Mouse (Mus musculus): Measurements from ENCODE around the gene Anxa4.

The Anxa4 gene

GRCm38 (mm10) chr6:86793021-86793815 is at the start of gene Anxa4:
Anxa4 (minus strand) TSS chr6:86793584.
- no peak for DNase-seq (ENCODE audit: low spot score)

DNA sequence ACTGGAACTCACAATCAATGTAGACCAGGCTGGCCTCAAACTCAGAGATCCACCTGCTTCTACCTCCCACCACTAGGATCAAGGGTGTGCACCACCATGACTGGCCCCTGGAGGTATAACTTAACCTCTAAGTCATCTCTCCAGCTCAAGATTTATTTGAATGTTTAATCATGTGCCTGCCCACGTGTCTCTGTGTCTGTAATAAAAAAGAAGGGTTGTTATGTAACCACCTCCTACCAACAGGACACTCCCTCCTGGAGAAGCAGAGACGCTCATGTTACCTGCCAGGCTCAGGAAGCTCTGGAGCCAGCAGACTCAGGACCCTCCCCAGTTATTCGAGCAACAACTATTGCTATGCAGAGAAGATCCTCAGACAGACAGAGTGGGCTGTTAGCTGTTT is 48.6 kb upstream of the Anxa4 start:
- no peak for DNase-seq (ENCODE audit: low spot score)

DNA sequence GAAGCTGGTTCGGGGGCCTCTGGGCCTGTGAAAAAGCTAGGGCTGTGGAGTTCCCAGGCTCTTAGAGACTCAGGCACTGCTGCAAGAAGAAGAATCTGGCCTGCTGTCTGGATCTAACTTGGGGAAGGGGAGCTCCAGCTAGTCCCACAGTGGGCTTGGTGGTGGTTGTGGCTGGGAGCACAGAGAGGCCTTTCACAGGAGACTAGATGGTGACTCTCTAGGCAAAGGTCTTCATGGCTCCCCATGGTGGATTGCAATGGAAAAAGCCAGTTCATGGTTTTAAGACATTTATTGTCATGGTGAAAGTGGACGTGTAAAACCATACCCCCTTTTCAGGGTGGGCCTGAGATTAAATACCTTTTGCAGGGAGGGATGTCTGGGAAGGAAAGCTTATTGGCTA is 45.7 kb upstream of the Anxa4 start:
- no peak for DNase-seq (ENCODE audit: low spot score)

- no peak for DNase-seq (ENCODE audit: low spot score)
Observed at GRCm38 (mm10) chr6:86832802-86833502, 39.6 kb upstream of the Anxa4 start.

- no peak for DNase-seq (ENCODE audit: low spot score)
Observed at GRCm38 (mm10) chr6:86830738-86831500, 37.5 kb upstream of the Anxa4 start.

GRCm38 (mm10) chr6:86829768-86830167 is 36.4 kb upstream of the Anxa4 start:
- DNase-seq (ENCODE audit: low spot score), result no peak

DNA sequence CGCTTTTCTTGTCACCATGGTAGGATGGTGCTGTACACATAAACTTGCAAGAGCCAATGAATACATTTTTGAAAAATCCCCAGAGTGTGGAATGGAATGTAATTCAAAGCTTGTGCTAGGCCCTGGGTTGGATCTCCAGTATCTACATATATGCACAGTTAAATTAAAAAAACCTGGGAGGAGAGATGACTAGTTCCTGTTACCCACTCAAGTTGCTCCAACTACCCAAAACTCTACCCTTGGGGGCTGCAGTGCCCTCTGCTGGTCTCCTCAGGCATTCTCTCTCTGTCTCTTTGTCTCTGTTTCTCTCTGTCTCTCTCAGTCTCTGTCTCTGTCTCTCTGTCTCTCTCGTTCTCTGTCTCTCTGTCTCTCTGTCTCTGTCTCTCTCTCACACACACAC is 34.0 kb upstream of the Anxa4 start:
- no peak for DNase-seq (ENCODE audit: low spot score)

DNA sequence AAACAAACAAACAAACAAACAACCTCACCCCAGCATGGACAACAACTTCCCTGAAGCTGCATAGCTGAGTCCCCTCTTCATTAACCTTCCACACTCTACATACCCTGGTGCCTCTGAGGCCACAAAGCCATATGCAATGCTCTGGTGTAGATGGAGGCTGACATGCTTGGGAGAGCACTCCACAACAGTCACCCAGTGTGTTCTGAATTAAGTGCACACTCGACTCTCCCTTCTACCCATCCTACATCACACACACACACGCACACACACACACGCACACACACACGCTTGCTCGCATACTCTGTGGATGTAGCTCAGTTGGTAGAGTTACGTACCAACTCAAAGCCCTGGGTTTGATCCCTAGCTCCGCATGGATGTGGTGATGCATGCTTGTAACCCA is 31.0 kb upstream of the Anxa4 start:
- DNase-seq (ENCODE audit: low spot score), result no peak

GRCm38 (mm10) chr6:86823824-86824223 is 30.4 kb upstream of the Anxa4 start:
- no peak for DNase-seq (ENCODE audit: low spot score)

GRCm38 (mm10) chr6:86823051-86823431 is 29.7 kb upstream of the Anxa4 start:
- DNase-seq (ENCODE audit: low spot score), result no peak

- peak; percentile 59 for DNase-seq (ENCODE audit: low spot score)
Observed at GRCm38 (mm10) chr6:86822285-86823050, 29.1 kb upstream of the Anxa4 start.

DNA sequence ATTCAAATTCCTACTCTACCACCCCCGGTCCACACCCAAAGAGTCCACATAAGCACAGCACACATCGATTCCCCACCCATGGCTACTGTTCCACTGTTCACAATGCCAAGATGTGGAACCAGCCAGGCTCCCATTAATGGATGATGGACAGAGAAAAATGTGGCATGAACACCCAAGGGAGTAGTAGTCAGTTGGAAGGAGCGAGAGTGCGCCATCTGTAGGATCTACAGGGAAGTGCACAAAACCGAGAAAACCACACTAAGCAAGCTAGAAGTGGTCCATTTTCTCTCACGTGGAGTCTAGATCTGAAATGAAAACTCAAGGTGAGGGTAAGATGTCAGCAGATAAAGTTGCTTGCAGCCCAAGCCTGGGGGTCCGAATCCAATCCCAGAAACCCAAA is 27.3 kb upstream of the Anxa4 start:
- no peak for DNase-seq (ENCODE audit: low spot score)

DNA sequence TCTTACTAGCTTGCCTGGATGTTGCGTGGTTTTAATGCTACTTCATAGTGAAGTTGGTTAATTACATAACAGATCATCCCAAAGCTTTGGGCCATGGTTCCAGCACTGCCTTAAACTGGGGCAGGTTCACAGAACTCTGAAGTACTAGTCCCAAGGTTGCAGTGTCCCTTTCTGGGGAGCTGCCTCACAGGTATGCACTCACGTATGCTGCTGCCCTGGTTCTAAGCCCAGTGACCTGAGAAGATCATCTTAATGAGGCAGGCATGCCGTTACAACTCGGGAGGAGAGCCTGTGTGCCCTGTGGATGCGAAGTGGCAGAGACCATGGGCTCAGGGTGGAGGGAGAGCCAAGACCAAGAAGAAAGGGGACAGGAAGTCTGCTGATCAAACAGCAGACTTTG is 26.5 kb upstream of the Anxa4 start:
- no peak for DNase-seq (ENCODE audit: low spot score)

DNA sequence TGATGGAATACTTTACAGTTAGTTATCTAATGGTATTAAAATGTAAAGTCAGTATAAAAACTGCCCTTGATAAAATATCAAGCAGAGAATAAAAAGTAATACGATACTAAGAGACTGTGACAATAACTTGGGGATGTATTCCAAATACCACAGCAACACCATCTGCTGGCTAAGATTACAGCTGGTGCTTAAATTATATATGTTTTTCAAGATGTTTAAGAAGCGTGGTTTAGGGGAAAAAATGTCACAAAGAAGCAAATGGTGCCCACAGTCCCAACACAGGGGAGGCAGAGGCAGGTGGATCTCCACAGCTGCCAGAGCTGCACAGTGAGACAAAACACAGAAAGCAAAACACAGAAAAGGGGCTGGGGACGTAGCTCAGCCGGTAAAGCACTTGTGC is 25.5 kb upstream of the Anxa4 start:
- DNase-seq (ENCODE audit: low spot score), result no peak

DNA sequence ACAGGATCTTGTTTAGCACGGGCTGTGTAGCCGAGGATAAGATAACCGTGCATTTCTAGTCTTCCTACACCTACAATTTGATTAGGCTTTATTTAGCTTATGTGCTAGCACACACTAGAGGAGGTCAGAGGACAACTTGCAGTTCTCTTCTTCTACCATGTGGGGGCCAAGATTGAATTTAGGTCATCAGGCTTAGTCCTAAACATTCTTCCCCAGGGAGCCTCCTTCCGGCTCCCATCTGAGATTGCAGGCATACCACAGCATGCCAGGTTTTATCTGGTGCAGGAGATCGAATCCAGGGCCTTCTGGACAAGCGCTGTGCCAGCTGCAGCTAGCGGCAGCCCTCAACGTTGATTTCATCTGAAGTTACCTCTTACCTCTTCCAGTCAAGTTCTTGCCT is 23.2 kb upstream of the Anxa4 start:
- no peak for DNase-seq (ENCODE audit: low spot score)

DNA sequence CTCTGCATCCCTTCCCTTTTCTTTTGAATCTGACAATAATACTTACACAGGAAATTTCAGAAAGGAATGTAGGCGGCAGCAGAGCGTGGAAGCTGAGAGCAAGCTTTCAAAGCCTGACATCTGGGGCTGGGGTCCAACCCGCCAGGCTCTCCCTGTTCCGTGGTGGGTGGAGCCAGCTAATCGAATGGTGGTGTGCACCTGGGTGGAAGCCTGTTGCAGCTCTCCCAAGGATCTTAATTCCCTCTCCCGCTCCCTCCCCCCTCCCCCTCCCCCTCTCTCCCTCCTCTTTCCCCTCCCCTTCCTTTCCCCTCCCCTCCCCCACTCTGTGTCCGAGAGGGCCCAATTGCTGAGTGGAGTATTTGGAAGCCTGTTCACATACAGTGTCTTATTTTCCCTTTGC is 22.1 kb upstream of the Anxa4 start:
- no peak for DNase-seq (ENCODE audit: low spot score)

DNA sequence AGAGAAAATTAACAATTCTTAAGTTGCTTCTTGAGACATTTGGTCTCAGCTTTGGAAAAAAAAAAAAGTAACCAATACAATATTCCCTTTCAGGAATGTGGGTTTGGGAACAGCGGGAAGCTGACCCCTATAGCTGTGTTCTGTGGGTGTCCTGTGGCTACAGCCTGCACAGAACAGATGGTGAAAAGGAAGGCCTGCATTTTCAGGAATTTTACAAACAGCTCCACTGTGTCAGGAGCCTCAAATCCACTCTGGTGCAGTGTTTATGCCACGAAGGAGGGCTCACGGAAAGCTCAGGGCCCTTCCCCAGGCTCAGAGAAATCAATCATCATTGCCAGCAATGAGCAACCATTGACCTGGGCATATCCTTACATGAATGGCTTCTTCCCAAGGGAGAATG is 21.5 kb upstream of the Anxa4 start:
- DNase-seq (ENCODE audit: low spot score), result no peak

DNA sequence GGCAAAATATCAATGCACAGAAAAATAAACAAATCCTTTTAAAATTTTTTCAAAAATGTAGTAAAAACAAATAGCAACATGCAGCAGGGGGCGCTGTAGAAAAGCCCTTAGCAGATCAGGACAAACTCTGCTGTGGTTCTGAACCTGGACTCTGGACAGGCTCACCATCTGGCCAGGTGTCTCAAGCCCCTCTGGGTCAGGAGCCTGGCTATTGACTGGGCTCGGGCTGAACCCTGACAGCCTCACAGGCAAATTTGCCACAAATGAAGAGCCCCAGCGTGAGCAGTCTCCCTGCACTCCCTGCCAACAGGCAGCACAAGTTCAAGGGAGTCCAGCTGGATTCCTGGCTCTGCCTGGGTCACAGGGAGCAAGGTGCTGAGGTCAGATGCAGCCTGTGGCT is 20.0 kb upstream of the Anxa4 start:
- DNase-seq (ENCODE audit: low spot score), result no peak

GRCm38 (mm10) chr6:86812919-86813318 is 19.5 kb upstream of the Anxa4 start:
- no peak for DNase-seq (ENCODE audit: low spot score)

GRCm38 (mm10) chr6:86806455-86807086 is 13.2 kb upstream of the Anxa4 start:
- peak; percentile 60 for DNase-seq (ENCODE audit: low spot score)

- DNase-seq (ENCODE audit: low spot score), result no peak
Observed at GRCm38 (mm10) chr6:86804646-86805045, 11.3 kb upstream of the Anxa4 start.

GRCm38 (mm10) chr6:86801431-86801830 is 8.0 kb upstream of the Anxa4 start:
- DNase-seq (ENCODE audit: low spot score), result no peak

Data from layer of hippocampus, adult 9-10 months (tissue).